Mouse (Mus musculus): ENCODE data around the gene Glrp1.

Glrp1 gene

DNA sequence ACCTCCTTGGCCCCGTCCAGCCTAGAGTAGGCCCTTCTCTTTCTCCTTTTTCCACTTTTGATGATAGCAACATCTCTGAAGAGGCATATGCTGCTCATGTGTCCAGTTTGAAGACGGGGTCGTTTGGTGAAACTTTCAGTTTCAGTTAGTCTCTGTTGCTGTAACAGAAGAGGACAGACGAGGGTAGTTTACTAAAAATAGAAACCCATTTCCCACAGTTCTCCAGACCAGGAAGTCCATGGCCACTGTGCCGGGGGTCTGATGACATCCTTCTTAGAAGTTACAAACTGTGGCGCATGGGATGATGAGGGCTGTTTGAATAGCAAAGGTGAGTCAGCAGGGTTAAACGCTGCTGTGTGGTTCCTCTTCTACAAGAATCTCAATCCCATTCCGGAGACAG is at the start of gene Glrp1:
Gene Glrp1, minus strand, starts transcription at position 278 of the 400 bp plus-strand sequence.
- no peak for DNase-seq

DNA sequence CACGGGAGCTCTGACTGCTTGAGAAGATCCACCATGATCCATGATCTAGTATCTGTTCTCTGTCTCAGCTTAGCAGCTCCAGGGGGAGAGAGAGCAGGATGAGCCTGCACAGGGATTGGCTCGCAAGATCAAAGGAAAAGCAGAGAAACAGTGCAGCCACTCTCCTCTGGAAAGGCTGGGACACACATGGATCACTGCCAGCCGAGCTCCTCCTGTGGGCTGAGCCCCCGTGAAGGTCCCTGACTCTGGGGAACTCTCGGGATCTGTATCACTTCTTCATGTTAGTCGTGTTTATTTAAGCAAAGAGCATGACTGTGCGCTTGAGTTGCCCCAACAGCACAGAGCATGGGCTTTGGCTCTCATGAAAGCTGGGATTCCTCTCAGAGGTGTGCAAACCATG is 49.4 kb upstream of the Glrp1 start:
- peak; percentile 52 for DNase-seq

DNA sequence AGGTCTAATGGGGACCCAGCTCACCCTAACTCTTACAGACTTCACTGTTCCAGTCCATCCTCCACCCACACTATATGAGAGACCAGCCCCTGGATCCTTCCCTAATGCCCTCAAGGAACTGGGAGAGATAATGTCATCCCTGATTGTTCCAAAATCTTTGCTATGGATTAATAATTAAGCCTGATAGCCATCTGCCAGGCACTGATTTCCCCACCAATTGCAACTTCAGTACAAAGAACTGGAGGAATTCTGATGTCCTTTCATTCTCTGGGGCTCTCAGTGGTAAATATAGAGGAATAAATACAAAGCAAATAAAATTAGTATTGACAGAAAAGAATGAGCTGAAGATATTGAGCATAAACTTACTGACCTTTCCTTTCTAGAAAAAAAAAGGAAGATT is 48.9 kb upstream of the Glrp1 start:
- DNase-seq = no peak

DNA sequence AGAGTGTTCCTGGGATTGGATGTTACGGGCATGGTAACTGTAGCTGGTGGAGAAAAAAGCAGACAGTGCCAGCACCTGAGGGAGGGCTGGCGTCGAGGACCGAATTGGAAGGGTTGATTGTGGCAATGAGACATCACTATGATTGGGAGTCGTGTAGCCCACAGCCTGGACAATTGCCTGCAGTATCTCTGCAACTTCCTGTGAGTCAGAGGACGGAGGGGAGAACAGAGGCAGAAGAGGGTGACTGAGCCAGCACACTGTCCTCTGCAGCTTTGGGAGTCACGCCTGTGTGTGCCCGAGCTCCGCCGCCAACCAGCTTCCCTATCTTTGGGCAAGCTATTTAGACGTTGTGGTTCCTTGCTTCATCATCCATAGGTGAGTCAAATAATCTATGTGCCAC is 46.5 kb upstream of the Glrp1 start:
- DNase-seq = no peak

DNA sequence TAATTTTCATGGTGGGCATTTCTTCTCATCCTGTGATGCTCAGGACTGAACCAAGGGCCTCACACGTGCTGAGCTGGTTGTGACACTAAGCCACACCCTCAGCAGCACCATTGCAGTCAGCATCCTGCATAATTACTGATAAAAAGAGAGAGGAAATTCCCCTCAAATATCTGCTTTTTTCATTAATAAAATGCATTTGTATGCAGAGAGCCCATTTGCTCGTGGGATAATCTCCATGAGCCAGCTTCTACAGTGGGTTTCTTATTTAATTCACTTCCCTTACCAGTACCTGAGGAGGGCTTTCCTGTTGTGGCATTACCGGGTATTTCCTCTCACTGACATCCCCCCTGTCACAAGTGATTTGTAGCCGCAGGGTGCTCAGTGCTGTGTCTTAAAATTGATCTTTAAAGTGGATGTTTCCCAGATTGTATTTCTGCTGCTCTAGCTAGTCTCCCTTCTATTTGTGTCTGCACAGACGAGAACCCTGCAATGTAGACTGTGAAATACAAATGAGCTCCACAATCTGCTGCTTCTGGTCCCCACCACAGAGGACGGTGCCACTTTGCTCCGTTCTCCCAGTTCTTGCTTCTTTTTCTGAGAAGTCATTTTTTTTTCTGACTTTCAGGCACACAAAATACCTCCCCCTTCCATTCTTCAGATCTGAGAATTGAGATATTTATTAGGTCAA is 43.8 kb upstream of the Glrp1 start:
- DNase-seq = no peak

DNA sequence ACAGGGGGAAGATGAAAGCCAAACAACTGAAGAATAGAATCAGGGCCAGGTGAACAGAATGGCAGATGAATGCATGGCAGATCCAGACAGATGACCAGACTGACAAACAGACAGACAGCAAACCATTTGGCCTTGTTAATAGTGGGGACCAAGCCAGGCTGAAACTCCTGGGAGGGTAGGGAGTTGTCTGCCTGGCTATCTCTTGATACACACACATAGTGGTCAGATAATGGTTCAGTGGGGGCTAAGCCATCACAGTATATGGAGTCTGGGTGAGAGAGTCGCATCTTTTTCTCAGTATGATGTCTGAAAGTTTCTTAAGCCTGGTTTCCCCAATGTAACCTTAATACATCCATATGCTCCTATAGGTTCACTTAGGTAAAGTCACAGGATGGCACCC is 39.4 kb upstream of the Glrp1 start:
- DNase-seq = no peak

DNA sequence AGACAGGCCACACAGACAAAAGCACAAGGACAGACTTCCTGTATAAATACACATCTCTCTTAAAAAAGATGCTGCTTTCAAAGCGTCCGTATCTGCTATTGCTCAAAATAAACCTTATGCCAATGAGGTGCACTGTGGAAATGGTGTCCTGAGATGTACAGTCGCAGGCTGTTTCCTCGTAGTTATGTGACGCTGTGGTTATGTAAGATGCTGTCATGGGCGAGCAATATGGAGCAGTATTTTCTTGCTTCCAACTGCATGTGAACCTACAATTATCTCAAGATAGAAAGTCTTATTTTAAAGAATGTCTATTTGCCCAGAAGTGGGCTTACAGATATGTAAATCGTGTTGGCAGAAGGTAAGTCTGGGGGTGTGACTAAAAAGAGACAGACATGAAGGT is 37.3 kb upstream of the Glrp1 start:
- no peak for DNase-seq

DNA sequence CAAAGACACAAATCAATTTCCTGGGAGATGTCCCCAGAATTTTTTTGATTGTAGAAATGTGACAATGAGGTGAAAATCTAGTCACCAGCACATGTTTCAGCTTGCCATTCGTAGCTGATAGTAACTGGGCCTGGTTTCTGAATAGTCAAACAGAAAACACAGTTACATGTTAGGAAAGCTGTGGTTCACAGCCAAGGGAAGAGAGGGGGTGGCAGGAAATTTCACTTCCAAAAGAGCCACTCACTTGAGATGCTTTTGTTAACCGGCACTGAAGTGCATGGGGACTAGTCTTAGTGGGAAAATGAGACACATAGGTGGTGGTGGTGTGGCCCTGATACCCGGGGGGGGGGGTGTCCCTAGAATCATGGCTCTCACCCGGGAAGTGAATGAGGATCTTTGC is 33.7 kb upstream of the Glrp1 start:
- no peak for DNase-seq

DNA sequence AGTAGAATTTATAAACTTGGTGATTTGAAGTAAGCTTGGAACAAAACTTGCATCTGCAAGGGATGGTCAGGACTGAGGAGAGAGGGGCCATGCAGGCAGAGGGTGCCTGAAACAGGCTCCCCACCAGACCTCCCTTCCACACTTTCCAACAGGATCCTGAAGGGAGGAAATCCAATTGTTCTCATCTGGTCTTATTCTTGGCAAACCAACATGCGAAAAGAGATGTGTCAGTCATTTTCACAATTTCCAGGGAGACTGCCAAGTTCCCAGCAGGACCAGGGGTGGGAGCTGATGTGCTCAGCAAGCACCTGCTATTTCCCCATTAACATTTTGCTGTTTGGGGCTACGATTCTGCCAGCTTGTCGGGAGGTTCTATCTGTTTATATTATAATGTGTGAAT is 30.0 kb upstream of the Glrp1 start:
- no peak for DNase-seq

DNA sequence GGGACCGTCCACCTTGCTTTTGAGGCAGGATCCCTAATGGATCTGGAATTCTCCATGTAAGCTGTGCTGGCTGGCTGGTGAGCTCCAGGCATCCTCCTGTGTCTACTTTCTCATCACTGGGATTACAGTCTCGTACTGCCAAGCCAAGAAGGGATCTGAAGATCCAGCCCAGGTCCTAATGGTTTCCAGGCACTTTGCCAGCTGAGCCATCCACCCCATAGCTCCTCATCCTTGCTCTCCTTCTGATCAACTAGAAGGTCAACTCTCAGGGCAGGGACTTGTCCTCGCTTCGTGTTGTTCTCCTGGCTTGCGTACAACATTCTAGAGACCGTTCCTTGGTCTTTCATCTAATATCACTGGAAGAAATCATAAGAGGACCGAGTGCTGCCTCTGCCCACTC is 29.4 kb upstream of the Glrp1 start:
- DNase-seq = no peak

DNA sequence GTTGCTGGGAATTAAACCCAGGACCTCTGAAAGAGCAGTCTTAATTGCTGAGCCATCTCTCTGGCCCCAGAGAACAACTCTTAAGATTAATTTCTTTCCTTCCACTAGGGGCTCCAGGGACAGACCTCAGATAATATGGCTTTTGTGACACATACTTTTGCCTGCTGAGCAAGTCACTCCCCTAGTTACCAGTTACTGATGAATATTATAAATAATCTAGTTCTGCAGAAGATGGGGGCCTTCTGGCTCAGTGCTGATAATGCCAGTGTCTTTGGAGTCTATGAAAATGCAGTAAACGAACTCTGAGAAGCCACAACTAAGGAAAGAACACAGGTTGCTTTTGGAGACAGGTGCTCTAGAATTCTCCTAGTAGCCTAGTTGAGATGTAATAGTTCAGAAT is 26.4 kb upstream of the Glrp1 start:
- DNase-seq = no peak

DNA sequence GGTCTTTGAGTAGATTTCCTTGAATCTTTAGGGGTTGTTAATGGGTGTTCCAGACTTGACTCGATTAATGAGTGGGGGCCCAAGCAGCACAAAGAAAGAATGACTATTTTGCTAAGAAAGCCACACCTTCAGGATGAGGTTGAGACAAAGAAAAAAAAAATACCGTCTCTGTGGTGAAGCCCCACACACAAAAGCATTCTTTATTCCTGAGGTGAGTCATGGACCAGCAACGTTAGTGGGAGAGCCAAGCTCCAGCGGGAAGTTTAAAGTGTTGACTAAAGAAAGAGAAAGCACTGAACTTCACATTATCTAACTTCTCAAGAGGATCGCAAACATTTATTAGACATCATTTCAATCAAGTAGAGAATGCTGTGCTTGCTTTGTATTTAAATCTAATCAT is 24.2 kb upstream of the Glrp1 start:
- no peak for DNase-seq

DNA sequence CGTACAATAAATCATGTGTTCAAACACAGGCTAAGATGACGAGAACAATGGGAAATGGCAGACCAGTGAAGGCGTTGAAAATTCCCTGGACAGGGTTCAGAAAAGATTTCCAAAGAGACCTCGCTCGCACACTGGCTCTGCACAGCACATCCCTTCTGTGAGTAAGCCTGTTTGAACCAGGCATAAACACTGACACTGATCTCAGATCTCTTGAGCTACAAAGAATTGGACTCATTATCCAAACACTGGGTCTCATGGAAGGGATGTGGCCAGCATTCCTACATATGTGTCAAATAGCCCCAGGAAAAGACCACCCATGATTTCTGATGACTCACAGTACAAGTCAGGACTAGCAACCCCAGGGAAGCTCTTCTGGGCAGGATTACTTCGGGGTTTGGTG is 16.3 kb upstream of the Glrp1 start:
- DNase-seq = no peak

DNA sequence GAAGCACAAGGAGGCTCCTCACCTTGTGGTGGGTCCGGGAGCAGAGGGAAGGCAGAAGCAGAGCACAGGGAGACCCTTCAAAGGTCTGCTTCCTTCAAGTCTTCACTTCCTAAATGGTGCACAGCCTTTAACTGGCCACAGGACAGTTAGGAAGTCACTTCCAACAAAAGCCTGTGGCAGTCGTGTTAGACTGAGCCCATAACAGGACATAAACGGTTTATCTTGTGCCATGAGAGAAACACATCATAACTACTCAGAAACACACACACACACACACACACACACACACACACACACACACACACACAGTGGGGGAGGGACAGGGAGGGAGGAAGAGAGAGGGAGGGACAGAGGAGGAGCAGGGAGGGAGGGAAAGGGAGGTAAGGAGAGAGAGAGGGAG is 15.8 kb upstream of the Glrp1 start:
- DNase-seq = no peak

DNA sequence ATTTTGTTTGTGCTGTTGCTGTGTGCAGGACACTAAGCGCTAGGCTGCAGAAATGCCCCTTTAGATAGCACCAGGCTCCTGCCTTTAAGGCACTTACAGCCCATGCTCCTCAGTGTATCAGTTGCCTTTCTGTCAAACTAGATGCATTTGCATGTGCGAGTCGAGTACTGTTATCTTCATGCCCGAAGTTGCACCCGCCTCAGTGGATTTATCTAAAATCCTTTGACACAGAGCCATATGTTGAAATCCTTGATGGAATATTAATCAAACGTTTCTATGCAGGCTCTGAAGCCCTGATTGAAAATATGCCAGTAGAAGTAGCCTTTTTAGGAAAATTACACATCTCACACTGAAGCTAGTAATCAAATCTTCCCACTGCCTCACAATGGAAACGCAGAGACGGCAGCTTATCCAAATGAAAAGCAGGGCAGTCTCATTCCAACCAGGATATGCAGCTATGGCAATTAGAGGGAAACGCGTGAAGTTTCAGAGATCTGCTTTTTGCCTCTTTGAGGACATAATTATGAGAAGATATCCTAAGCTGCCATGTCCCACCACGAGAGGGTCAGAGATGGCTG is 11.4 kb upstream of the Glrp1 start:
- DNase-seq = no peak

DNA sequence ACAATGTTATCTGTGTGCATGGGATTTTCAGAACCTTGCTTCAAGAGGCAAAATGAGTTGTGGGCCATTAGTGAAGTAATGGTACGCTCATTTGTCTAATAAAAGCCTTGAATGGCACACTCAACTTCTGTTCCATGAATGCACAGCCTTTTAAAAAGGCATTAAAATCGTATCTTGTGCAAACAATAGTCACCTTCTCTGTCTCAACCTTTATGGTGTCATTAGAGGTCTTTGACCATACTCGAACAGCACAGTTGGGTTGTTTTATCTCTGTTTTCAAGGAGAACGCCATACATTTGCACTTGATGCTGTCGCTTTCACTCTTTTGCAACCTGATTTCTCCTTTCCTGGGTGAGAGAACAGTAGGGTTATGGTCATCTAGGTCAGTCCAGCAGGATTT is 3.7 kb upstream of the Glrp1 start:
- no peak for DNase-seq

DNA sequence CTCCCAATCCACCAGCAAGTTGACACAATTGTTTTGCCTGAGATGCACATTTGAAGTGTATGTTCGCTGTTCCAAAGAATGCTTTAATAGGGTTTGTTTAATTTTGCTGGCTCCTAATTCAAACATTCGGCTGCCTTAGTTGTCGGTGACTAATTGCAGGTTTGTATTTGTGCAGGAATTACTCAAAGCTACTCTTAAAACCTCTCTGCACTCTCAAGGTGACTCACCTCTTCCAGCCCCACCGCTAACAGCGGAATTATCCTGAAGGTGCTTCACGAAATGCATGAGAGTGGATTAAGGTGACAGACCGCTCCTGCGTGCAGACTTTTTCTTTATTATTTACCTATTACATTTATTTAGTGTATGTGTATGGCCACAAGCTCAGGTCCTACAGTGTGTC is 2.0 kb downstream of the Glrp1 start:
- no peak for DNase-seq

DNA sequence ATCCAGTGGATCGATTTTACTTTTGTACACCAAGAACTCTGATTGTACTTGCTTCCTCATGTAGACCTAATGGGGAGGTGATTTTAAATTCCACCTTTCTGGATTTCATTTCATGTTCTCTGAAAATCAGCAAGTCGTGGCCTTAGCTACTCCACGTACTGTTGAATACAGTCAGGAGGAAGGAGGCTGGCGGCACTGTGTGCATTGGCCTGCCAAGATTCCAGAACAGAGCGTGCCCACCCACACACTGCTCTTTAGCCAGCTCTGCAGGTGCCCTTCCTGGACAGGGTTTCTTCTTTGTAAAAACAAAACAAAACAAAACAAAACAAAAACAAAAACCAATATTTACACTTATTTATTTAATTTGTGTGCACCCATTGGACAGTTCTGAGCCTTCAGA is 2.7 kb downstream of the Glrp1 start:
- DNase-seq = peak; percentile 15

DNA sequence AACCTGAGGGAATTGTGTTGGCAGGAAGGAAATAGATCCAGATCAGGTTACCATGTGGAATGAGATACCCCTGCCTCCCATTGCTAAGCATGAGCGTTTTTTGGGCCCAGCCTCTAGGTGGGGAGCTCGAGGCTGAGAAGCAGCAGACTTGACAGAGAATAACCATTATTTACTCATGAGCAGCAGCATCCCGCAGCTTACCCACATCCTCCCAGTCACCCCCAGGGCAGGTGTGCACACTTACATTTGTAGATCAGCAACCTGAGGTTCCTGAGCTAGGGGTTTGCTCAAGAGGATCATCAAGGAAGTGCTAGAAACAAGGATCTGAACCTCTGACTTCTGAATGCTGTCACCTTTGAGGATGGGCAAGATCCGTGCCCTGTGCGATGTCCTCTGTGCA is 3.5 kb downstream of the Glrp1 start:
- no peak for DNase-seq

DNA sequence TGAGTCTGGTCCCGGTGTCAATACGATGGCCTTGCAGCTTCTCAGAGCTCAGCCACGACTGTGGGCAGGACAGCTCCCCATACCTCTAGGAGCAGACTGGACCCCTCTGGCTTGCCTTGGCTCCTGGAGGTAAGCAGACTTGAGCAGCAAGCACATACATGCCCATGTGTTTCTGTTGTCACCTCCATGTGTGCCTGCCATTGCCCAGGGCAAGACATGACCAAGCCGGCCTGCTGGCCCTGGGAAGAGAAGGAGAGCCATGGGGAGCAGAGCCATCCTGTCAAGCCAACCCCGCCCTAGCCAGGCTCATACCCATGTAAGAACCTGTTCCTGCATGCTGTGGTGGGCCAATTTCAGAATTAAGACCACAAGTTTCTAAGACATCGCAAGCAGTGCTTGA is 4.2 kb downstream of the Glrp1 start:
- DNase-seq = no peak

DNA sequence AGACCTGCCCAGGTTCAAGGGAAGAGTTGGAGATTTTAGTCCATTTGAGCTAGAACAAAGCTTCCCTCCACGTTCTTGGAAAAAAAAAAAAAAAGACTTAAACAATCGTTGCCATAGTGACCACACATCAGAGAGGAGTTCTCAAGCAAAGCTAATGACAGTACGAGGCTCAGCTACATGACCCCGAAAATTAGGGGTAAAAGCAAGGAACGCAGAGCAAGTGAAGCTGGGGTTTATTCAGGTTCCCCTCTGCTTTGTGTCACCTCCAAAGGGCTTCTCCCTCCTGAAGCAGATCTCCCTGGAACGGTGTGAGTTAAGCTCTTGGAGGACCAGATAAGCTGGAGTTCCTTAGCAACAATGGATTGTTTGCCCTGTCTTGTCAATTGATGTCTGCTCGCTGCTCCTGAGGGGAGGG is 5.3 kb downstream of the Glrp1 start:
- no peak for DNase-seq

DNA sequence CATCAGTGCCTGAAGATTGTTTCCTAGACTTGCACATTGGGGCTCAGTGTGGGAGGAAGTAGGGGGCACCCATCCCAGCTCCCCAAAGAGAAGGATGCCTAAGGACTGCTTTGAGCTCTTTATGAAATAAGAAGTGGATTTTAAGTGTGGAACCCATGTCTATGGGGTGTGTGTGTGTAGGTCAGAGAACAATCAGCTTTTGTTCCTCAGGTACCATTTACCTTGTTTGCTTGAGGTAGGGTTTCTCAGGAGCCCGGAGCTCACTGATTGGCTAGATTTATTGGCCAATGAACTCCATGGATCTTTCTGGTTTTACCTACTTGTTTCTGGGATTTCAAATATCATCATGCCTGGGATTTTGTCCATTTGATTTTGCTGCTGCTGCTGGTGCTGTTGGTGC is 7.0 kb downstream of the Glrp1 start:
- DNase-seq = no peak

DNA sequence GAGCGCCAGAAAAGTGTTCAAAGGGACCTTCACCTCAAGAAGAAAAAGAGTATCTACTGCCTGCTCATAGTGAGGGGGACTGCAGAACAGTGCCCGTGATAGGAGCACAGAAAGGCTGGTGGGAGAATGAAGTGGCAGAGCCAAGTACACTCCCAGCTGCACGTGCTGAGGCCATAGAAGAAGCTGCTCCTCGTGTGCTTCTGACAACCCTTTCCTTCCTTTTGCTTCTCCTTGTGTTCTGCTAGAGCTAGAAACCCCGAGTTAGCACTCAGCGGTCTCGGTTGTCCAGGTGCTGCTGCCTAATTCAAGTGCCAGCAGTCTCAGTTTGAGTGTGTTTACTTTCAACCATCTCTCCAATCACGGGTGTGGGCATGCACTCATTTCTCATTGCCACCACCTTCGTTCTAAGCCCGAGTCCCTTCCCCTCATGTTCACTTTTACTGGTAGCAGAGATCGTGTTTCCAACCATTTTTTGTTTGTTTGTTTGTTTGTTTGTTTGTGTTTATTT is 10.6 kb downstream of the Glrp1 start:
- no peak for DNase-seq

DNA sequence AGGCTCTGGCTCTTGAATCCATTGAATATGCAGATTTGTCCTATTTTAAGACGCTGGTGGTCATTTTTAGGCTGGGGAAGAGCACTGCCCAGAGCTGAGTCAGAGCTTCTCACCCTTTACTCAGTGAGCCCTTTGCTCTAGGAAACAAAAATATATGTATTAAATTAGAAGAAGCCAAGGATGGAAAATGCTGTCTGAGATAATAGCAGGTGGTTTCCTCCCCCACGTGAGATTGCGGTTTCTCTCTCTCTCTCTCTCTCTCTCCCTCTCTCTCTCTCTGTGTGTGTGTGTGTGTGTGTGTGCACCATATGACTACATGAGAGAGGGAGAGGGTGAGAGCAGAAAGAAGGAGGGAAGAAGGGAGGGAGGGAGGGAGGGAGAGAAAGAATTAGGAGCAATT is 12.5 kb downstream of the Glrp1 start:
- no peak for DNase-seq

DNA sequence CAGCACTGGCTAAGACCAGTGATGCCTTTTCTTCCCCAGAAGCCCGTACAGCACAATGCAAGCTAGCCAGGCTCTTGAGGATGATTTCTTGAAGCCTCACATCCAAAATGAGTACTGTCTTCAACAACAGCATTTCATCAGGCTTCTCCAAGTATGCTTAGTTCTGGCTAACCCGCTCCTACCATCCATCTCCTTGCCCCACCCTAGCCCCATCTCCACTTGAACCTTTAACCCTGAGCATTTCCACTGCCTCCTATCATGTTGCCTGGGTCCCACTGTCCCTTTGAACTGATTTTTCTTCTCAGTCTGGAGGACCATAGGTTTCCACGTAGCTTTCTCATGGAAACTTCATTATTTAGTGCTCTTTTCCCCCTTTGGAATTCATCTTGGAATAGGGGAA is 17.5 kb downstream of the Glrp1 start:
- no peak for DNase-seq

All from kidney, postnatal 10 days (tissue).